Mouse (Mus musculus) hematopoietic stem cell, adult 5-6 weeks (primary cell): ENCODE data around the gene Mrpl45. TPM values are rescaled to one million over a fixed set of nuclear protein-coding genes. Genes with fewer than 3 reads are reported as not detected.

Source experiments
- total RNA-seq: library from RNA; stranded (forward); fragments of 172-1452, 232-1000 nt; gene quantifications from 2 replicates; pipeline ENCODE4 v1.2.3, GENCODE M21; 2017

Mrpl45 gene
- total RNA-seq, 1 experiment from 2014 or later, result 21.4 TPM

Other genes starting within 250 kb of the Mrpl45 start
- 0.45 and 1.1 TPM in 2 replicates for gene Tbx21, start 200.4 kb upstream of the Mrpl45 start, total RNA-seq
- gene Tbkbp1, start 164.2 kb upstream of the Mrpl45 start, total RNA-seq, result 6.6 and 8.1 TPM in 2 replicates
- 329 and 360 TPM in 2 replicates for gene Kpnb1, start 127.8 kb upstream of the Mrpl45 start, total RNA-seq
- gene Npepps, start 35.1 kb upstream of the Mrpl45 start, total RNA-seq, result 33.1 and 59.0 TPM in 2 replicates
- gene Gpr179, start 36.4 kb downstream of the Mrpl45 start, total RNA-seq, result 0.10 and 0.31 TPM in 2 replicates
- gene Socs7, start 46.8 kb downstream of the Mrpl45 start, total RNA-seq, result 12.8 and 13.6 TPM in 2 replicates
- gene Arhgap23, start 99.8 kb downstream of the Mrpl45 start, total RNA-seq, result 7.3 and 11.4 TPM in 2 replicates
- gene 4933428G20Rik, start 184.6 kb downstream of the Mrpl45 start, total RNA-seq, result not detected in 2 replicates